Mouse (Mus musculus): ENCODE results near the gene 2310034G01Rik. TPM values are rescaled to one million over a fixed set of nuclear protein-coding genes. Genes with fewer than 3 reads are reported as not detected.

2310034G01Rik gene
- total RNA-seq, 2 experiments from 2014 or later: 0.79 to 0.98 TPM

DNA sequence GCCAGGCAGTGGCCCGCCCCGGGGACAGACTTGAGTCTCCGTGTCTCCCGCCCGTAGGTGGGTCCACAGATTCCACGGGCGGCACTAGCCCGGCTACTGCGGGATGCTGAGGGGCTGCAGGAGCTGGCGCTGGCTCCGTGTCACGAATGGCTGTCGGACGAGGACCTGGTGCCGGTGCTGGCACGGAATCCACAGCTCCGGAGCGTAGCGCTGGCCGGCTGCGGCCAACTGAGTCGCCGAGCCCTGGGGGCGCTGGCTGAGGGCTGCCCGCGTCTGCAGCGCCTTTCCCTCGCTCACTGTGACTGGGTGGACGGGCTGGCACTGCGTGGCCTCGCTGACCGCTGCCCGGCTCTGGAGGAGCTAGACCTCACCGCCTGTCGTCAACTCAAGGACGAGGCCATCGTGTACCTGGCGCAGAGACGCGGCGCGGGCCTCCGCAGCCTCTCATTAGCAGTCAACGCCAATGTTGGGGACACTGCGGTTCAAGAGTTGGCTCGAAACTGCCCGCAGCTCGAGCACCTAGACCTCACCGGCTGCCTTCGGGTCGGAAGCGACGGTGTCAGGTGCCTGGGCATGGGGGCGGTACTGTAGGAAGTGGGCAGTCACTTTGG is 21.0 kb downstream of the 2310034G01Rik start:
- no peak for DNase-seq (ENCODE audit: low spot score in 2 of 2)

DNA sequence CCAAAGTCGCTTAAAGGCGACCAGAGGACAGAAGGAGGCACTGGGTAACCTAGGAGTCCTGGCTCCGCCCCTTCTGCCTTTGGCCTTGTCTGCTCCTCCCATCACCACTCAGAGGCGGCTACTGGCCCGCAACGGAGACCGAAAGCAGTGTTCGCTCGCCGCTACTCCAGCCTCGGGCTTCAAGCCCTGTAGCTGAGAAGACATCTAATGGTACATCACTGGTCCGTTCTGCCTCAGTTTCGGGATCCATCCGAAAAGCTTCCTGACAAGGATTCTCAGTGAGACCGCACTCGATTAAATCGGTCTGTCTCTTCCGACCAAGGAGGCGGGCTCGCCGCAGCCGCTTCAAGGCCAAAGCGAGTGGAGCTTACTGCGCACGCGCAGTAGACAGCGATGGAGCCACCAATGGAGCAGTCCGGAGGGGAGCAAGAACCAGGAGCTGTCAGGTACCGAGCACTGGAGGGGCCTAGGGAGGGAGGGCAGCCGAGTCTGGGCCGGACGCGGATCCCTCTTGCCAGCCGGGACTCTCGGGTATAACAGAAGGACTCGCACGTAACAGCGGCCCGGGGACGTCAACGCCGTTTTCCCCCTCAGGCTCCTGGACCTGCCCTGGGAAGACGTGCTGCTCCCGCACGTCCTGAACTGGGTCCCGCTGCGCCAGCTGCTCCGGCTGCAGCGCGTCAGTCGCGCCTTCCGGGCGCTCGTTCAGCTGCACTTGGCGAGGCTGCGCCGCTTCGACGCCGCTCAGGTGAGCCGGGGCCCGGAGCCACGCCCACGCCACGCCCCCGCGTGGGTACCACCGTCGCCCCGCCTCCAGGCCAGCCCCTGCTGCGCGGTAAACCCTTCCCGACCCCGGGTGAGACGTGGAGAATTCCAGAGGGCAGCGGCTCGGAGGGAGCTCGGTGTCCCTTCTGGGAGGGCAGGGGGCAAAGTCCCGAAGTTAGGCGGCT is 21.7 kb downstream of the 2310034G01Rik start, which contains the start of gene Fbxl15:
TSS of gene Fbxl15 (plus strand) at position 104 of the 950 bp plus-strand sequence.
- DNase-seq (ENCODE audit: low spot score in 2 of 2): peak; percentile 90 to 93

DNA sequence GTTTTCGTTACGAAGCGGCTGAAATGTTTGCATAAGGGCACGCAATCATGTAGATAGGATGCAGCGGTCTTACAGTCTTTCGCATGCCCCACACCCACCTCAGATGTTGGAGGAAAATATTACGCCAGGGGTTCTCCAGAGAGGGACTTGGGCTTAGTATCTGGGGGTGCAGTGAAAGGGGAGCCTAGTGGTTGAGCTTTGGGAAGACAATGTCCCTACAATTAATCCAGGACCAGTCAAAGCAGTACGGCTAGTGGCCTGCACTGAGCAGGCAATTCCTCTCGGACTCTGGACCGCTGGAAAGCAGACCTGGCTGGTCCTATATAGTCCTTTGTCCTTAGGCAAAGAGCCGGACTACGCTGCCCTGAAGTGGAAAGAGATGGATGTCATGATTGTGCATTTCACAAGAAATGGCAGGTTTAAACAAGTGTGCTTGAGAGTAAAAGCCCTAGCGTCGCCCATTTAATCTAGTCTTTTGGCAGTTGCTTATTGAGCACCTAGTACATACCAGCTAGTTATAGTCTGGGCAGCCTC is 22.5 kb downstream of the 2310034G01Rik start:
- no peak for DNase-seq (ENCODE audit: low spot score in 2 of 2)

DNA sequence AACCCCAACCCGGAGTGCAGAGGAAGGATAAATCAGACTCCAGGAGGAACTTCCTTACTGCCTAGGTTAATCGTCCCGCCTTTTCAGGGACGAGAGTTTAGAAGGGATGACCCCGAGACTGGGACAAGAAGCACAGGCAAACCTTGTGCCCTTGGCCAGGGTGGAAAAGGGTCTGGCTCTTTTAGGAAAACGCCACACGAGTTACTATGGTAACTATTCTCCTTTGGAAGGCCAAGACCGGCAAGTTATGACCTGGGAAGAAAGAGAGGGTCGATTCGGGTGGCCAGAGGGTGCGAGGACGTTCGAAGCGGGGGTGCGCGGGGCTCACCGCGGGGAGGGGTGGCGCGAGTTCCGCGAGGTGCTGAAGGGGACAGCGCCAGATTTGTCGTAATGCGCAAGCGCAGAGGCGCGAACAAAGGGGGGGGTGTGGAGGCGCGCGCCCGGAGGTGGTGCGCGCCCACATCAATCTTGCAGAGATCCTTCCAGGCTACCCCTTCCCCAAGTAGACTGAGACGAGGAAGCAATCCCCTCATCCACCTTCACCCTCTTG is 23.3 kb downstream of the 2310034G01Rik start, which contains the start of gene Psd:
TSS of gene Psd (minus strand) at position 401 of the 550 bp plus-strand sequence.
- DNase-seq (ENCODE audit: low spot score in 2 of 2): peak; percentile 66 to 75

DNA sequence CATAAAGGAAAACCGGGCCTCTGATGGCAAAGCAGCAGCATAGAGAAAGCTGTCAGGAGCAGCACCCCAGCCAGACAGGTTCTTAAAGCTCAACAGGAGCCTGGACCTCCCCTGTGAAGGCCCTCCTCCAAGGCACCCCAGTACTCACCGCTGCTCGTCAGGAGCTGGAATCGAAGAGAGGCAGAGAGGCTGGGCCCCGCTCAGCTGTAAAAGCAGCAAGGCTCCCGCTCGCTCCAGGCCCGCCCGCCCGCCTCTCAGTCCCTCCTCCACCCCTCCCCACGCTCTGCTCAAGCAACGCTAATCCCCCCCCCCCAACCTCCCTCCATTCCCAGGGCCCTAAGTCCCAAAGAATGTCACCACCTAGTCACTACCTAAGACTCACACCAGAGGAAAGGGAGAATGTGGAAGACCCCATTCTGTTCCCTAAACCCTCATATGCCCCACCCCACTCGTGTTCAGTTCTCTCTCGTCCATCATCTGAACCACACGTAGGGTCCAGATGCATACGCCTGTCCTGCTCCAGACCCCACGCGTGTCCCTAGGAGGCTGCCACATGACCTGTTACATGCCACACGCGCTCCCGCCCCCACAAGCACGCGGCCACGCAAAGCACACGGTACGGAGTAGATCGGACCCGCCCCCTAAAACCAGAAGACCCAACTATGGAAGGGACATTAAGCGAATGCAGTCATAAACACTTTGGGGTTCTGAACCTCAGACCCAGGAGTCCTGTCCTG is 23.9 kb downstream of the 2310034G01Rik start:
- DNase-seq (ENCODE audit: low spot score in 2 of 2): no peak

DNA sequence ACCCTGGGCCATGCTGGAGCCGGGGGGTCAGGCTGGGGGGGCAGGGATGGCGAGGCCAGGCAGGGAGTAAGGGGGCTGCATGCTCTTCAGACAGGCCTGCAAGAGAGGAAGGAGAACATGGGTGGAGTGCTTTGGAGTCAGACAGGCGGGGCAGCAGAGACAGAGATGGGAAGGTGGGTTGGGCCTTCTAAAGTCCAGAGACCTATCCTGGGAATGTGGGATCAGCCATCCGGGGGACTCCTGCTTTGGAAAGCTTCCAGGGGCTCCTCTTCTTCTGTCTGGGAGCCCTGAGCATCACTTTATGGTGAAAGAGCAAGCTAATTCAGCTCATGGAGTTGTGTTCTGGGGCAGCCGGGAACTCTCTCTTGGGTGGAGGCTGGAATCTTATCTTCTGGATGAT is 25.2 kb downstream of the 2310034G01Rik start:
- no peak for DNase-seq (ENCODE audit: low spot score in 2 of 2)

DNA sequence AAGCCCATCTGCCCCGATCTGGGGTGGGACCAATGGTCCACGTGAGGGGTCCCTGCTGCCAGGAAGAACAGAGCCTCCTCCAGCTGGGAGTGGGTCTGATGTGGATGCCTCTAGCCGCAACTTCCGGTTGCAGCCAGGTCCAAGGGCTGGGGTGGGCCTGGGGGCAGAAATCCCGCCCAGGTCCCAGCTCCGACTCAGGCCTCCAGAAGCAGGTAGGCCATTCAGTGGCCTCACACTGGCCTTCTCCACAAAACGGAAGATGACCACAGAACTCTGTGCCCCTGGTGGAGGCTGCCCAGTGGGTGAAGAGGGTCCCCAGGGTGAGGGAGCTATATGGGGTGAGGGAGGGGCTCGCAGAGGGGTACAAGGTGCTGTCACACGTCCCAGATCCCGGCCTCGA is 25.7 kb downstream of the 2310034G01Rik start:
- no peak for DNase-seq (ENCODE audit: low spot score in 2 of 2)

DNA sequence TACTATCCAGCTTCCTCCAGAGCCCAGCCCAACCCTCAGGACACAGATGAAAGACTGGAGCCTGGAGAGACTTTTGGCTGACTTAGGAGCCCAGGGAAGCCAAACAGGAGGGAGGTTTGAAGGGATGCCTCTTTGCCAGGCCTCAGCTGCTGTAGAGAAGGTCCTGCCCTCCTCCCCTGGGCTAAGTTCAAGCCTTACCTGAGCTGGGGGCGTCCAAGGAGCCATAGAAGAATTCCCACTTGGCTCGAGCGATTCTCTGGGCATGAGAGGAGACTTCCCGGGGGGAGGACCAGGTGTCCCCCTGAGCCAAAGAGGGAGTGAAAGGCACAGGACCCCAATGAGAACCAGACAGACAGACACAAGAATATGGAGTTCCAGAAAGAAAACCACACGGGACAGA is 26.4 kb downstream of the 2310034G01Rik start:
- no peak for DNase-seq (ENCODE audit: low spot score in 2 of 2)

DNA sequence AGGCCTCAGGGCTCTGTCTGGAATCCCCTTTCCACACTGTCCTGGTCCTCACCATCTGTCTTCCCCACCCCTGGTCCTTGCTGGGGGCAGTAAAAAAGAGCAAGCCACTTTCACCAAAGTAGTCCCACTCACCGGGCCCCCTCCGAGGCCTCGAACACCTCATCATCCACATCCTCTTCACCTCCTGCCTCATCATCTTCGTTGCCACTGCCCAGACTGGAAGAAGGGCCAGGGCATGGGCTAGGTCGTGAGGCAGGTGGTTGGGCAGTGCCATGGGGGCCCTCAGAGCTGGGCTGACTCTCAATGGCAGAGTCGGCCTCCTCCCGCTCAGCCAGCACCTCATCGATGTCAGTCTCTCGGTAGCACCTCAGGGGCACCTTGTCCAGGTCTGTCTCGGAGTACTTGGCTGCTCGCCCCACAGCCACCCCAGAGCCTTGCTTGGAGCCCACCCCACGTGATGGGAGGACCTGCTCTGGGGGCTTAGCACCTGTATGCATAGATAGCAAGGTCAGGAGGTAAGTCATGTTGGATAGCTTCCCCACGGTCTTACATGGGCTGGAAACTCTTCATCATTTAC is 27.0 kb downstream of the 2310034G01Rik start:
- DNase-seq (ENCODE audit: low spot score in 2 of 2): no peak

DNA sequence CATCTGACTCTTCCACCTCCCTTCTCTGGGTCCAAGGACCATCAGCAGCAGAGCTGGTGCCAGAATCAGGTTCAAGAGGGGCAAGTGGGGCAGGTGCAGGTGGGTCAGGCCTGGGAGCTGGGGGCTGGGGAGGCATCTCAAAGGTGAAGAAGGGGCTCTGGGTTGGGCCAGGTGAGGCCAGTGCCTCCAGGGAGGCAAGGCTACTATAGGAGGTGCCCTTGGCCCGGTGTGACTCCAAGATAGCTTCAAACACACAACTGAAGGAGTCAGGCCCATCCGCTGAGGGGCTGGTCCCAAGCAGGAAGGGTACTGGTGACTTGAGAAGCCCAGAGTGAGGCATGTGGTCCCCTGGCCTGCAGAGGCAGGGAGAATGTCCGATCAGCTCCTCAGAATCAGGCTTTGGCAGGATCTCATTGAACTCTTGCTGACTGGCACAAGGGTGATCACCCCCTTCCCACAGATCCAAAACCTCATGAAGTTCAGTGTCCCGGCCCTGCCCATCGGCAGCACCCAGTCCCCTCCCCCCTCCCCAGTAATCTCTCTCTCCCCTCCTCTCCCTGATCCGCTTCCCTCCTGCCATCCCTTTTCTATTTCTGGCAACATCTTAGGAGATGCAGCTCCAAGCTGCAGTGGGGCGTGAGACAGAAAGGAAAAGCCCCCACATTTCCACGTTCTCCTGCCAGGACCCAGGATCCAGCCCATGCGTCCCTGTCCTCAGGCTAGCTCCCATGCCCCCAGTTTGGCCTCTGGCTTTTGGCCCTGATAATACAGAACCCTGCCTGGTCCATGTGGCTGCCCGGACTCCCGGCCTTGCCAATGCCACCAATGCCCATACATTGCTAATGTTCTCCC is 27.7 kb downstream of the 2310034G01Rik start:
- DNase-seq (ENCODE audit: low spot score in 2 of 2): no peak

DNA sequence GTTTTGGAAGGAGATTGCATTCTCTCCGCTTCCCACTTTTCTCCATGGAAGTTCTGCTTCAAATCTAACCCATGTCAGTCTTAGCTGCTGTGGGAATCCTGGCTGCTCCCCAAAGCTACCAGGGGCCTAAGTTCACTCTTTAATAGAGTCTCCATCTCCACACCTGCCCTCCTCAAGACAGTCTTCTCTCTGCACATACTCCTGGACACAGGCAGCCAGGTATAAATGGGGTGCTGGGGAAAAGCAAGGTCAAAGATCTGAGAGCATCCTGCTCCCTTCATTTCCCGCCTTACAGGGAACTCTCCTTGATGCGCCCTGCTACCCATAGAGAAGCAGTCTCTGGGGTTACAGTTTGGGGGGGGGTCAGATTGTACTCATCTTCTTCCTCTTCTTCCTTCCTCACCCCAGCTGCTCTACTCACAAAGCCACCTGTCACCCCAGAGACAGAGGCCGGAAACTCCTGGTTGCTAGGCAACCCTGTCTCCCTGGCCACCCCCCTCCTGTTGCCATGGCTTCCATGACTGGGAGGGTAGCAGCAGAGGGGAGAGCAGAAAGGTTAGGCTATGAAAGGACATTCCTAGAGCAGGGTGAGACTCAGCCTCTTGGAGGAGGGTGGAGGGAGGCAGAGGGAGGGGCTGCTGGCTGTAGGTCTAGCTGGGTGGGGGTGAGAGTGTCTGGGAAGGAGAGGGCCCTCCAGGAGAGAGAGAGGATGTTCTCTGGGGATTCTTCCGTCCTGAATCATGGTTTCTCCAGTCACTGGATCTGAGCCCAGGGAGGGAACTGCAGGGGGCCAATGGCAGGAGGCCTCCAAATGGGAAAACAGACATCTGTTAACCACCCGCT is 28.8 kb downstream of the 2310034G01Rik start:
- no peak for DNase-seq (ENCODE audit: low spot score in 2 of 2)

DNA sequence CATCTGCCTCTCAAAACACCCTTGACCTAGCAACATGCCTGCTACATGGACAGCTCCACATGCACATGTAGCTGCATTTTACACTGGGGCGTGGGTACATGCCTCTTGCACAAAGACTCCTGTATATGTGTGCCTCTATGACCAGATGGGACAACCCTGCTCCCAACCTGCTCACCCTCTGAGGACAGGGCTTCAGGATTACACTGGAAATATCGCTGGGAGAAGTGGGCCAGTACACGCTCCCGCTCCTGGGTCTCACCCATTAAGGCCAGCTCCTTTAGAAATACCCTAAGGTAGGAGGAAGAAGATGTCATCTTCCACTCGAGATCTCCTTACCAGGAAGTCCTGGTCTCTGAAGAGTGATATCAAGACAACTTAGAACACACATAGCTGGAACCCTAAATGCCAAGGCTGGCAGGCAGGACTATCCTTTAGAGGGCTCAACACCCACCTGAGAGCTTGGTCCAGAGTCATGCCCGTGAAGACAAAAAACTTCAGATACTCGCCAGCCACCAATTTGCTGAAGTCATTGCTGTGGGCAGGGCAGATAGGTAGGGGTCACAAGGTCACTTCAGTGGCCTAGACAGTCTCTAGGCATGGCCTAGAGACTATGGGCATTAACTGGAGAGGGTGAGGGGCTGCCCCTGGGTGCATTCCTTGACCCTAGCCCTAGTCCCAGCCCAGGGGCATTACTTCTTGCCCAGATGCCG is 29.9 kb downstream of the 2310034G01Rik start:
- DNase-seq (ENCODE audit: low spot score in 2 of 2): no peak

DNA sequence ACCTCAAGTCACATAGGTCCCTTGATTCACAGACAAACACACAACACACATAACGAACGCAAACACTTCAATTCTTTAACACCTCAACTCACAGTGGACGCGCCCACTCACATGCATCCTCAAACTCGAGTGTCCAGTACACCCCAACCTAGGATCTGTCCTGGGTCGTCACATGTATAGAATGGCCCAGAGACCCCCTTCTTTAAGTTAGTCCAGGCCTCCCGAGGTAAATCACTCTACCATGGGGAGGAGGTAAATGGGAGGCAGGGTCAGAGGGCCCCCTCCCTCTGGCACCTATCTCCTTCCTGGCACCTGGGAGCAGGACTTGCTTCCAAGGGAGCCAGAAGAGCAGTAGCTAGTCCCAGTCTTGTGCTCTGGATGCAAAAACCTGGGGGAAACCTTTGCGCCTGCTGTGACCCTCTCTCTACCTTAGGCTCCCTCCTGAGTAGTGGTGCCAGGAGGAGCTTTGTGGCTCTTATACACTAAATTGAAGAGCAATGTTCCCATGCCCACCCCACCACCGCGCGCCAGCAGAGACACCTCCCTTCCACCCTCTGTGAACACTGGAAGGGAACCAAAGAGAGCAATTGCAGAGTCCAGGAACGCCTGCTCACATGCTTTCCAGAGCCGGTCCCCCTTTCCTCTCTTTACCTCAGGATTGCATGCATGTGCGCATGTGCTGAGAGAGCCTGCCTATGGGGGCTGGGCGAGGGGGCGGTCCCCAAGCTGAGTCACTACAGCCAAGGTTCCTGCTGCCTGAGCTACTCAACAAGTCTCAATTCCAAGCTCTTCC is 31.3 kb downstream of the 2310034G01Rik start:
- peak; percentile 94 to 96 for DNase-seq (ENCODE audit: low spot score in 2 of 2)

DNA sequence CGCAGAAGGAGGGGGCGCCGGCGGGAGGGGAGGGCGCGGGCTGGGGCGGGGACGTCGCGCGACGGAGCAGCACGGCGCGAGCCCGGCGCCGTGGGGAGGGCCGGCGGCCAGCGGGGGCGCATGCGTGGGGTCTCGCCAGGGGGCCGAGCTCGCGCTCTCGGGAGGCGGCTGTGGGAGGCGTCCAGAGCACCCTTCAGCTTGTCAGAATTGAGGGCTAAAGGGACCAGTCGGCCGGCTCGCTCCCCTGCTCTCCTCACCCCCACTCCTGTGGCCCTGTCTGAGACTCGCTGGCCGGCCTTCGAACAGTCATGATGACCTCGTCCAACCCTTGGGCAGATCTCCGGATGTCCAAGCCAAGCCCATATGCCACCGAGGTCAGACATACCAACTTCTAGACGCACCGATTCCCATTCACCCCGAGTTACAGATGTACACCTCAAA is 32.1 kb downstream of the 2310034G01Rik start:
- peak; percentile 58 to 71 for DNase-seq (ENCODE audit: low spot score in 2 of 2)

DNA sequence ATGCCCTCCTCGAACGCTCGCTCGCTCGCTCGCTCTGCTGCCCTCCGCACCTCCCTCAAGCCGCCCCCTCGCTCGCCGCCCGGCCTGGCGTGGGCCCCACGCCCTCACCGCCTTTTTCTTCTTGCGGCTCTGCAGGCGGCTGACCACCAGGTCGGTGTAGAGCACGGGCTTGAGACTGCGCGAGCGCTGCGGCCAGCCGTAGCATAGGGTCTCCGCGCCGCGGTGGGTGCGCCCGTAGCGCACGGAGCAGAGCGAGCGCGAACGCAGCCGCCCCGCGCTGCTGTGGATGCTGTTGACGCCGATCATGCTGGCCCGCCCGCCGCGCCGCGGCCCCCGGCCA is 32.6 kb downstream of the 2310034G01Rik start:
- no peak for DNase-seq (ENCODE audit: low spot score in 2 of 2)

DNA sequence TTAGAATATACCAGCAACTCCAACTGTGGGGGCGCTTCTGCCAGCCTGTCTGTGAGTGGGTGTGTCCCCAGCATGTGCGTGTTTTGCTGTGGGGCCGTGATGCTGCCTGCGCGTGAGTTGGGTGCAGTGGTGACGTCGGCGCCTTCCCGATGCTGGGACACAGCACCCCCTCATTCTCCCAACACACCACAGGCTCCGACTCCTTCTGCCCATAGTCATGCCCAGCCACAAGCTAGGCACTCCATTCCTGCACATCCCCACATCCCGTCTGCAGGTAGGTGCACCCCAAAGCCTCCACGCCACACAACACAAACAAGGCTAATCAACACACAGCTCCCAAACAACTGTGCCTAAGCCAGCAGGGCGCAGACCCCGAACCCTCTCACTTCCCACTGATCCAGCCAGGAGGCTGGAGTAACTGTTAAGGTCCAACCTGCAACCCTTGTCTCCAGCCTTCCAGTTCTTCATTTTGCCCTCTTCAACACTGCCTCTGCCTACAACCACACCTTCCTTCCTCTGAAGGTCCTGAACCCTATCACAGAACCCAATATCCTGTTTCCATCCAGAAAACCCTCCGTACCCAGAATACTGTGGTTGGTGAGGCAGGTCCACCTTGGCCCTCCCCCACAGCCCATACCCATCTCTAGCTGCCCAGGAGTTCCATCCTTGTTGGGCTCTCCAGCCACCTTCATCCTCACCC is 33.1 kb downstream of the 2310034G01Rik start:
- DNase-seq (ENCODE audit: low spot score in 2 of 2): peak; percentile 81 to 89
